Mouse (Mus musculus) liver, adult (tissue): ENCODE results near the gene Prl.
"Not testable (repeated sequence)": the region's sequence is repeated elsewhere in the genome, so short reads cannot be mapped to it uniquely, and the experiment has no call there.

Source experiments
- GATA4 ChIP-seq: IDR thresholded peaks from 2 replicates; pipeline ENCODE4 v1.6.1; 2014; ENCODE audit warnings: mild to moderate bottlenecking, low read length; ENCODE audit not compliant: insufficient replicate concordance

The Prl gene

GRCm38 (mm10) chr13:27057270-27057669 is at the start of gene Prl:
Gene Prl (plus strand): TSS chr13:27057570.
- TF ChIP-seq GATA4 = no peak

GRCm38 (mm10) chr13:27026614-27027013 is 30.8 kb upstream of the Prl start:
- TF ChIP-seq GATA4 = no peak

GRCm38 (mm10) chr13:27027376-27027775 is 30.0 kb upstream of the Prl start:
- no peak for TF ChIP-seq GATA4

GRCm38 (mm10) chr13:27028501-27029240 is 28.7 kb upstream of the Prl start:
- no peak for TF ChIP-seq GATA4

- TF ChIP-seq GATA4 = no peak
Observed at GRCm38 (mm10) chr13:27031101-27031852, 26.1 kb upstream of the Prl start.

- TF ChIP-seq GATA4 = no peak
Observed at GRCm38 (mm10) chr13:27031853-27032240, 25.5 kb upstream of the Prl start.

- no peak for TF ChIP-seq GATA4
Observed at GRCm38 (mm10) chr13:27032998-27033397, 24.4 kb upstream of the Prl start.

- TF ChIP-seq GATA4 = no peak
Observed at GRCm38 (mm10) chr13:27042185-27042584, 15.2 kb upstream of the Prl start.

GRCm38 (mm10) chr13:27043326-27043725 is 14.0 kb upstream of the Prl start:
- TF ChIP-seq GATA4 = no peak

- no peak for TF ChIP-seq GATA4
Observed at GRCm38 (mm10) chr13:27059177-27059576, 1.8 kb downstream of the Prl start.

GRCm38 (mm10) chr13:27093890-27094289 is 36.5 kb downstream of the Prl start, which contains the start of gene Prl3d1:
Gene Prl3d1 (plus strand): TSS chr13:27094190.
- not testable (repeated sequence) for TF ChIP-seq GATA4
